Mouse (Mus musculus) R1 (cell line): ENCODE measurements around the gene Stxbp3.
"Not testable (repeated sequence)": the region's sequence is repeated elsewhere in the genome, so short reads cannot be mapped to it uniquely, and the experiment has no call there.

Source experiments
- DNase-seq: peaks from one replicate; pipeline ENCODE4 v3.0.0-alpha.2; 2018; ENCODE audit warnings: low read depth, low spot score

Gene Stxbp3

GRCm38 (mm10) chr3:108857124-108857470 is 16.8 kb upstream of the Stxbp3 start:
- no peak for DNase-seq

- peak; percentile 77 for DNase-seq
Observed at GRCm38 (mm10) chr3:108856386-108857123, 16.2 kb upstream of the Stxbp3 start.

DNA sequence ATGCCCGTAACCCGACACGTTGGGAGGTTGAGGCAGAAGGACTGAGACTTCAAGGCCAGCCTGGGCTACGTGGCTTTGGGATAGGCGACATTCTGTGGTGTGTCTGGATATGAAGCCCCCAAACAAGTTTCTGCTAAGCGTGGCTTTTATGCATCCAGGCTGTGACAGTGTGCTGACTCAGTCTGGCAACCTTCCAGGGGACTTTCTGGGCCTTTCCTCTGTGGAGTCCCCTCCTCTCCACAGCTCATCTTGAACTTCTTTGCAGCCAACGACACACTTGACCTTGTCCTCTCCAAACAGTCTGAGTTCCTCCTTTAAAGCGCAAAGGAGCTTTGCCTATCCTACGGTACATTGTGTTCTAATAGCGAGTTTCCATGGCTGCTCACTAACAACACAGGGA is 15.5 kb upstream of the Stxbp3 start:
- DNase-seq = no peak

DNA sequence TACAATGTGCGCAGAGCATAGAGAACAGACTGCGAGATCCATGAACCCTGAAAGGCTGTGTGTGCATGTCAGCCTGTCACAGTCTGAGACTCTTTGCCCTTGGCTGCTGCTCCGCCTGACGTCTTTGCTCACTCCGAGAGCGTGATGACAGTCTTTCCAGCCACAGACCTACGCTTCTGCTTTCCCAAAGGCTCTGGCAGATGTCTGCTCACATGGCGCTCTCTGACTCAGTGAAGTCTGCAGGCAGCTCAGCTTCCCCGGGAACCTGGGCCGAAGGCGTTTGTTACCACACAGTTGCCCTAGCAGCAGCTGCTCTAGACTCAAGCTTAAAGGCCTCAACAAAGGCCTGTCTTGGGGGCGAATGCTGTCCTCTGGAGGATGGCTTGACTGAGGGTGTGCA is 15.0 kb upstream of the Stxbp3 start:
- DNase-seq = peak; percentile 43

GRCm38 (mm10) chr3:108853266-108853665 is 12.9 kb upstream of the Stxbp3 start:
- no peak for DNase-seq

- no peak for DNase-seq
Observed at GRCm38 (mm10) chr3:108851996-108852697, 11.8 kb upstream of the Stxbp3 start.

DNA sequence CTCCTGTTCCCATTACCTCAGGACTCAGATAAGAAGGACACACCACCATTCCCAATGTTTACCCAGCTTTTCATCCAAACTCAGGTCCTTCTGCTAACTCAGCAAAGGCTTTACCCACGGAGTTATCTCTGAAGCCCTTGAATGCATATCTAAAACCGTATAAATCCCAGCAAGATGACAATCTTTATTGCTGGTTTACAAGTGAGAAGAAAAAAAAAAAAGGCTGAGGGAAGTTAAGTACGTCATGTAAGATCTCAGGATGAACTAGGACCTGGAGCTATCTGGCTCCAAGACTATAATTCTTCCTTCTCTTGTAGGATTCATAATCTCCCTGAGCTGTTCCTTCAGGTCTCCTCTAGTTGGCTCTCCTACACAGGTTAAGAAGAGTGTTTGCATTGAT is 11.2 kb upstream of the Stxbp3 start:
- DNase-seq = no peak

GRCm38 (mm10) chr3:108851075-108851474 is 10.7 kb upstream of the Stxbp3 start:
- no peak for DNase-seq

DNA sequence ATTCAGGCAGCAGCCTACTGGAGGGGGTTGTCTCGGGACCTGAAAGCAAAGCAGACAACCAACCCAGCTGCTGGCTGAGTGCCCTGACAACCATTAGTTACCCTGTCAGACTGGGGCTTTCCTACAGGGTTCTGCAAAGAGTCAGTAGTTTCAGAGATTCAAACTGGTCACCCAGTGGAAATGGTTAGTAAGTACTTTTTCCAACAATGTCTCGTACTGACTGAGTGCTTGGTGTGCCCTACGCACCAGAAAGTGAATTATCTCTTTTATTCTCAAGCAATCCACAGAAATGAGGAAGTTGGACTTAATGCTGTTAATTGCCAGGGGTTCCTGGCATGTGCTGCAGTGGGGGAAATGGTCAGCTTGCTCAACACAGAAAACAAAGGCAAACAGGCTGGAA is 10.2 kb upstream of the Stxbp3 start:
- DNase-seq = no peak

GRCm38 (mm10) chr3:108846616-108847015 is 6.3 kb upstream of the Stxbp3 start:
- no peak for DNase-seq

DNA sequence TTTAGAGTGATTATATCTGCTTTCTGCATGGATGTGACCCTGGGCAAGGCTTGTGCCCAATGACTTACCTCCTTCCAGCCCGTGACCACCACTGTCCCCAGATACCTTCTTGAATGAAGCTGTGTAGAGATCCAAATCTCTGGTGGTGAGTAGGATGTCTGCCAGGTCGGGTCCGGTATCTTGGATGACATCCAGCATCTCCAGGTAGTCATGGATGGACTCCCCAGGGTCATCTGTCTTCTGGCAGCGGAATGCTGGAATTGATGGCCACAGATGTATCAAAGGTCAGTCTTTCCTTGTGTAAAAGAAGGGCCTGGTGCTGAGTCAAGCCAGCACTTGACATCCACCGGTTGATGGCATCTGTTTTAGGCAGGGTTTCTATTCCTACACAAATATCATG is 4.2 kb upstream of the Stxbp3 start:
- no peak for DNase-seq

GRCm38 (mm10) chr3:108844026-108844425 is 3.7 kb upstream of the Stxbp3 start:
- DNase-seq = no peak

GRCm38 (mm10) chr3:108840716-108841054 is 359 bp upstream of the Stxbp3 start:
- no peak for DNase-seq

DNA sequence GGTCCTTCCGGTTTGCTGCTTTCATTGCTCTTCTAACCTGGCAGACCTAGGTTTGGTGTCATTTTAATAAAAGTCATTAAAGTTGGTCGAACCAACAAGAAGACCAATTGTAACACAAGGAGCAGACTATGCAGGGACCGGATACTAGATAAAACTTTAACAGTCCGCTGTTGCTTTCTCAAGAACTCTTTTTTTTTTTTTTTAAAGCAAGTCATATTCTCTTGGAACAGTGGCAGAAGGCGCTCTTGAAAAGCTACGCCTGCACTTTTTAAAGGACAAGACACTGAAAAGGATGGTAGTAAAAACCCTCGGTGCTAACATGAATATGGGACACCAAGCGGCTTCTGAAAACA is 703 bp downstream of the Stxbp3 start:
- DNase-seq = no peak

- no peak for DNase-seq
Observed at GRCm38 (mm10) chr3:108838980-108839379, 1.3 kb downstream of the Stxbp3 start.

- DNase-seq = no peak
Observed at GRCm38 (mm10) chr3:108836931-108837330, 3.4 kb downstream of the Stxbp3 start.

DNA sequence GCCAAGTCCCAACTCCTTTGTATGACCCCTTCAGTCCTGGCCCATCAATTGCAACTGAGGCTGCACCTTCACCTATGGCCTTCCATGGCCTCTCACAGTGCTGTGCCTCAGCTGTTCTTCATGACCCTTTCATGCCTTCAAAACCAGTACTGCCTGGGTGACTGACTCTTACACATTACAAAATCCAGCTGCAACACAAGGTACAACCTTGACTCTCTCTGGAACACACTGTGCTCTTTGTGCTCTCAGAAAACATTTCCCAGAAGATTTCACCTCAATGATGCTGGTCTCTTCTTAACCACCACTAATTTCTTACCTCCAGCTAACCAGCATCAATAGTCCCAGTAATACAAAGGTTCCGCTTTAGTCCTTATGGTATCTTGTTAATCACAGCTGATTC is 6.6 kb downstream of the Stxbp3 start:
- not testable (repeated sequence) for DNase-seq

DNA sequence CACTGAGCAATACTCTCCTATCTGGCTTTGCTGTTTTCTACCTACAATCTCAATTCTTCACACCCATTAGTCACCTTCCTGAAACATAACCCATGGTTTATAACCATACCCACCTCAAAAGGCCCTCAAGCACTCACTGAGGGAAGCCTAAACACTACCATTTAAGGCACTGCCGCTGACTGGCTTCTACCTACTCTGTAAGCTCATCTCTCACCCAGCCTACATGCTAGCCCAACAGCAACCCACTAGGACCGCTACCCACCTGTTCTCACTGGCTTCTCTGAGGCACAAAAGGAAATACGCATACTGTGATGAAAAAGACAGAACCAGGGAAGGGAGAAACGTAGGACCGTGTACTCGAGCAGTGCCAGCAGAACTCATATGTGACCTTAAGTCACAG is 8.6 kb downstream of the Stxbp3 start:
- DNase-seq = no peak

DNA sequence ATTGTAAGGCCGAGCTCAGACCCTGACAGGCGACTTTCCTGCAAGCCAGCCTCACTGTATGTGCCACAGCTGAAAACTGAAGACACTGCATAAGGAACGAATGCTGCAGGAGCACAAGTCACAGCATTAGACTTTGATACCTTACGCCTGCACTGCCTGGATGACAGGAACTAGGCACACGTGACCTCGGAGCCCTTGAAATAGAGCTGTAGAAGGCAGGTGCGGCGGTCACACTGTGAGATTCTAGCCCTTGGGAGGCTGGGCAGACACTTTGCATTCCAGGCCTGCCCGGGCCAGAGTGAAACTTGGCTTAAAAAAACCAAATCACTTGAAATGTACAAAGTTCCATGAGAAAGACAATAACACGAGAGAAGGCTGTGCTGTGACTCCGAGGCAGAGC is 9.8 kb downstream of the Stxbp3 start:
- DNase-seq = peak; percentile 51

DNA sequence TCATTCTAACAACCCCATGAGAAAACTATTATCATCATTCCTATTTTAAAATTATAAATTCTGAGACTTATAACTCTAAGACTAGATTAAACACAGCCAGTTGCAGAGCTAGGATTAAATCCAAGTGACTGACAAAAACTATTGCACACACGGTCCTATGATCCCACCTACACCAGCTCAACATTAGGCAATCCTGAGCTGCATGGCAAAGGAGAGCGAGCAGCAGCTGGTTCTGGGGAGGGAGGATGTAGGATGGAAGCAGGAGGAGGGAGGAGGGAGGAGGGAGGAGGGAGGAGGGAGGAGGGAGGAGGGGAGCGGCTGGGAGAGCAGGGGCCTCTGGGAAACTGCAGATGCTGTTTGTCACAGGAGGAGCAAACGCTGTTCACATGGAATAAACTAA is 24.7 kb downstream of the Stxbp3 start:
- no peak for DNase-seq

- DNase-seq = no peak
Observed at GRCm38 (mm10) chr3:108810747-108811263, 29.5 kb downstream of the Stxbp3 start.

GRCm38 (mm10) chr3:108805622-108806021 is 34.7 kb downstream of the Stxbp3 start:
- no peak for DNase-seq

DNA sequence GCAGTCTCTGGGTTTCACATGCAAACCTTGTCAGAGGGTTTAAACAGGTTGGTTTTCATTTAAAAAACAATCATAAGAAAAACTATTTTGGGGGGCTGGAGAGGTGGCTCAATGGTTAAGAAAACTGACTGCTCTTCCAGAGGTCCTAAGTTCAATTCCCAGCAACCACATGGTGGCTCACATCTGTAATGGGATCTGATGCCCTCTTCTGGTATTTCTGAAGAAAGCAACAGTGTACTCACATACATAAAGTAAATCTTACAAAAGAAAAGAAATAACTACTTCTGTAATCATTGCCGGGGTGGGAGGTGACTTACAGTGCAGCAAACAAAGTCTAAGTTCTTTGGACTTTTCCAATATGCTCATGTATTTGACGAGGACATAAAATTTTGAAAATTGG is 42.0 kb downstream of the Stxbp3 start:
- DNase-seq = no peak
